Mouse (Mus musculus) kidney, embryonic 15.5 days (tissue): ENCODE data around the gene Olfr698. TPM values are rescaled to one million over a fixed set of nuclear protein-coding genes. Genes with fewer than 3 reads are reported as not detected.

Experiments
- polyA plus RNA-seq: library from polyadenylated mRNA; unstranded; fragments of >200 nt; fragmentation: Nextera tagmentation; extraction: Ambion mirVana; gene quantifications from 2 replicates; pipeline ENCODE4 v1.2.1, GENCODE M21; 2015

The Olfr698 gene
- polyA plus RNA-seq, 1 experiment from 2014 or later, result not detected

Other genes with a start within 250 kb of the Olfr698 start
- not detected in 2 replicates for gene Olfr693, start 74.8 kb downstream of the Olfr698 start, polyA plus RNA-seq
- gene Olfr694, start 63.6 kb downstream of the Olfr698 start, polyA plus RNA-seq, result not detected in 2 replicates
- not detected in 2 replicates for gene Olfr695, start 39.0 kb downstream of the Olfr698 start, polyA plus RNA-seq
- gene Olfr697, start 13.0 kb downstream of the Olfr698 start, polyA plus RNA-seq, result not detected in 2 replicates
- not detected in 2 replicates for gene Olfr699, start 37.8 kb upstream of the Olfr698 start, polyA plus RNA-seq
- not detected in 2 replicates for gene Olfr700, start 53.4 kb upstream of the Olfr698 start, polyA plus RNA-seq
- not detected in 2 replicates for gene Olfr701, start 58.7 kb upstream of the Olfr698 start, polyA plus RNA-seq
- not detected in 2 replicates for gene Olfr702, start 78.5 kb upstream of the Olfr698 start, polyA plus RNA-seq
- not detected in 2 replicates for gene Olfr703, start 88.0 kb upstream of the Olfr698 start, polyA plus RNA-seq
- not detected in 2 replicates for gene Olfr704, start 107.8 kb upstream of the Olfr698 start, polyA plus RNA-seq
- gene Olfr705, start 121.5 kb upstream of the Olfr698 start, polyA plus RNA-seq, result not detected in 2 replicates
- gene Olfr706, start 132.8 kb upstream of the Olfr698 start, polyA plus RNA-seq, result not detected in 2 replicates
- not detected in 2 replicates for gene Olfr707, start 145.8 kb upstream of the Olfr698 start, polyA plus RNA-seq
- gene Olfr1532-ps1, start 152.6 kb upstream of the Olfr698 start, polyA plus RNA-seq, result not detected in 2 replicates
- not detected in 2 replicates for gene Olfr709-ps1, start 176.8 kb upstream of the Olfr698 start, polyA plus RNA-seq
- not detected in 2 replicates for gene Olfr710, start 192.9 kb upstream of the Olfr698 start, polyA plus RNA-seq
- not detected in 2 replicates for gene Olfr6, start 208.5 kb upstream of the Olfr698 start, polyA plus RNA-seq
- not detected in 2 replicates for gene Olfr711, start 220.1 kb upstream of the Olfr698 start, polyA plus RNA-seq